Mouse (Mus musculus): ENCODE measurements at regions not wholly inside any gene's neighbourhood (a gene's known extent, or its start where the extent isn't known, plus 50 kb on each side); places are given as distances from the start of the nearest gene placed in this dataset.
A peak's percentile ranks its signal among the peaks of the same experiment; 100 is the strongest.

- no peak for DNase-seq
Measured at GRCm38 (mm10) chr2:79548039-79548600, 87.0 kb upstream of the Itprid2 start.

GRCm38 (mm10) chr2:79549781-79550180, 85.4 kb upstream of the Itprid2 start:
- DNase-seq, result no peak

- DNase-seq, result no peak
Measured at GRCm38 (mm10) chr2:79550432-79550831, 84.7 kb upstream of the Itprid2 start.

GRCm38 (mm10) chr2:79552481-79552880, 82.7 kb upstream of the Itprid2 start:
- peak; percentile 45 for DNase-seq

GRCm38 (mm10) chr2:79555395-79555794, 79.8 kb upstream of the Itprid2 start:
- DNase-seq, result no peak

GRCm38 (mm10) chr2:79557361-79557760, 77.8 kb upstream of the Itprid2 start:
- DNase-seq, result no peak

GRCm38 (mm10) chr2:79566280-79566933, 68.7 kb upstream of the Itprid2 start:
- DNase-seq, result no peak

- no peak for DNase-seq
Measured at GRCm38 (mm10) chr2:79567413-79567934, 67.7 kb upstream of the Itprid2 start.

GRCm38 (mm10) chr2:79569663-79570062, 65.5 kb upstream of the Itprid2 start:
- DNase-seq, result no peak

GRCm38 (mm10) chr2:79571910-79572309, 63.2 kb upstream of the Itprid2 start:
- peak; percentile 12 for DNase-seq

GRCm38 (mm10) chr2:79575074-79575473, 60.1 kb upstream of the Itprid2 start:
- no peak for DNase-seq

GRCm38 (mm10) chr2:79585022-79585774, 50.0 kb upstream of the Itprid2 start:
- no peak for DNase-seq
